Mouse (Mus musculus) MEL (cell line): ENCODE results near the gene 4933428G20Rik. TPM values are rescaled to one million over a fixed set of nuclear protein-coding genes. Genes with fewer than 3 reads are reported as not detected.

Experiments
- DNase-seq: peaks from one replicate; pipeline ENCODE4 v3.0.0; 2011; ENCODE audit warnings: low read depth, low spot score
- H3K27ac ChIP-seq: 2 replicates; pipeline ENCODE4 v1.5.1; 2012; ENCODE audit warnings: low read depth, mild to moderate bottlenecking, control low read depth, low read length, moderate library complexity; ENCODE audit not compliant: control insufficient read depth
- H3K27me3 ChIP-seq, 2 experiments: fragments of 150-350 bp in 1 of 2; sonication (generic) in 1 of 2; 2 replicates each; pipeline ENCODE4 v1.6.1; 2012; ENCODE audit warnings: low read length in 2 of 2, mild to moderate bottlenecking in 2 of 2, improper control_type of control experiment in 1 of 2, moderate library complexity in 1 of 2; ENCODE audit not compliant: insufficient read depth in 2 of 2, control insufficient read depth in 1 of 2
- H3K36me3 ChIP-seq, 2 experiments: 2 replicates each; pipeline ENCODE4 v1.6.1; 2012 to 2014; ENCODE audit warnings: low read length in 2 of 2, improper control_type of control experiment in 1 of 2, inconsistent platforms in 1 of 2, mild to moderate bottlenecking in 1 of 2; ENCODE audit not compliant: insufficient read depth in 2 of 2, control insufficient read depth in 1 of 2
- H3K4me1 ChIP-seq, 2 experiments: fragments of 150-350 bp in 1 of 2; sonication (generic) in 1 of 2; 2 replicates each; pipeline ENCODE4 v1.6.1; 2012; ENCODE audit warnings: low read length in 2 of 2, improper control_type of control experiment in 1 of 2, mild to moderate bottlenecking in 1 of 2; ENCODE audit not compliant: insufficient read depth in 2 of 2, control insufficient read depth in 1 of 2
- H3K4me3 ChIP-seq, 2 experiments: fragments of 150-350 bp in 1 of 2; sonication (generic) in 1 of 2; 2 replicates each; pipeline ENCODE4 v1.5.1; 2012; ENCODE audit warnings: low read depth in 2 of 2, low read length in 2 of 2, mild to moderate bottlenecking in 2 of 2, moderate library complexity in 2 of 2, control low read depth in 1 of 2, improper control_type of control experiment in 1 of 2; ENCODE audit not compliant: control insufficient read depth in 1 of 2, insufficient read depth in 1 of 2
- H3K79me2 ChIP-seq: 2 replicates; pipeline ENCODE4 v1.6.1; 2012; ENCODE audit warnings: mild to moderate bottlenecking, low read length, moderate library complexity; ENCODE audit not compliant: control insufficient read depth, poor library complexity, insufficient read depth
- H3K9ac ChIP-seq: 2 replicates; pipeline ENCODE4 v1.6.1; 2012; ENCODE audit warnings: low read depth, mild to moderate bottlenecking, control low read depth, low read length, moderate library complexity; ENCODE audit not compliant: control insufficient read depth, poor library complexity, severe bottlenecking
- H3K9me3 ChIP-seq: fragments of 150-350 bp; sonication (generic); replicated peaks from 2 replicates; pipeline ENCODE4 v1.6.1; 2012; ENCODE audit warnings: mild to moderate bottlenecking, low read length, improper control_type of control experiment, moderate library complexity; ENCODE audit not compliant: insufficient read depth
- CHD1 ChIP-seq: IDR thresholded peaks from 2 replicates; pipeline ENCODE4 v1.6.1; 2012; ENCODE audit warnings: low read depth, mild to moderate bottlenecking, inconsistent platforms, low read length, improper control_type of control experiment
- EP300 ChIP-seq, 2 experiments: IDR thresholded peaks; 2 replicates each; pipeline ENCODE4 v1.6.1; 2011; ENCODE audit warnings: improper control_type of control experiment in 2 of 2, low read length in 2 of 2, low read depth in 1 of 2, mild to moderate bottlenecking in 1 of 2
- GATA1 ChIP-seq: IDR thresholded peaks from 2 replicates; pipeline ENCODE4 v1.6.1; 2011; ENCODE audit warnings: low read depth, low read length, improper control_type of control experiment
- MXI1 ChIP-seq: IDR thresholded peaks from 2 replicates; pipeline ENCODE4 v1.6.1; 2011; ENCODE audit warnings: mild to moderate bottlenecking, low read depth, low read length, improper control_type of control experiment
- MYB ChIP-seq: IDR thresholded peaks from 2 replicates; pipeline ENCODE4 v1.6.1; 2011; ENCODE audit warnings: mild to moderate bottlenecking, low read depth, low read length, improper control_type of control experiment
- MYC ChIP-seq: IDR thresholded peaks from 2 replicates; pipeline ENCODE4 v1.6.1; 2011; ENCODE audit warnings: low read depth, mild to moderate bottlenecking, low read length, improper control_type of control experiment, moderate library complexity
- POLR2A ChIP-seq, 2 experiments: IDR thresholded peaks; 2 replicates each; pipeline ENCODE4 v1.6.1; 2011 to 2012; ENCODE audit warnings: low read length in 2 of 2, mild to moderate bottlenecking in 2 of 2, control low read depth in 1 of 2, improper control_type of control experiment in 1 of 2, low read depth in 1 of 2, moderate library complexity in 1 of 2; ENCODE audit not compliant: control insufficient read depth in 1 of 2, insufficient read depth in 1 of 2, poor library complexity in 1 of 2
- POLR2AphosphoS5 ChIP-seq: IDR thresholded peaks from 2 replicates; pipeline ENCODE4 v1.6.1; 2012; ENCODE audit warnings: low read depth, borderline replicate concordance, mild to moderate bottlenecking, inconsistent platforms, low read length, moderate library complexity, mixed read lengths
- RCOR1 ChIP-seq: IDR thresholded peaks from 2 replicates; pipeline ENCODE4 v1.6.1; 2012; ENCODE audit warnings: low read depth, mild to moderate bottlenecking, inconsistent platforms, low read length, improper control_type of control experiment
- TAL1 ChIP-seq: IDR thresholded peaks from 2 replicates; pipeline ENCODE4 v1.6.1; 2012; ENCODE audit warnings: mild to moderate bottlenecking, inconsistent platforms, low read length, moderate library complexity, mixed read lengths
- USF2 ChIP-seq, 2 experiments: IDR thresholded peaks; 2 replicates each; pipeline ENCODE4 v1.6.1; 2011 to 2012; ENCODE audit warnings: improper control_type of control experiment in 2 of 2, low read length in 2 of 2, borderline replicate concordance in 1 of 2, inconsistent platforms in 1 of 2, low read depth in 1 of 2, mild to moderate bottlenecking in 1 of 2; ENCODE audit not compliant: insufficient read depth in 1 of 2
- ZC3H11A ChIP-seq: IDR thresholded peaks from 2 replicates; pipeline ENCODE4 v1.6.1; 2012; ENCODE audit warnings: low read depth, mild to moderate bottlenecking, inconsistent platforms, low read length, improper control_type of control experiment
- ZKSCAN1 ChIP-seq: IDR thresholded peaks from 2 replicates; pipeline ENCODE4 v1.6.1; 2012; ENCODE audit warnings: low read depth, mild to moderate bottlenecking, inconsistent platforms, low read length, improper control_type of control experiment, moderate library complexity
- polyA plus RNA-seq, 2 experiments: library from polyadenylated mRNA; stranded (reverse) in 1 of 2; unstranded in 1 of 2; fragments of >175 nt in 1 of 2; fragments of >200 nt in 1 of 2; gene quantifications; 2 replicates each; pipeline versions ENCODE4 v1.2.1 to v1.2.4; 2012; ENCODE audit warnings: low replicate concordance in 2 of 2, low read depth in 1 of 2; ENCODE audit not compliant: insufficient read length in 2 of 2, insufficient read depth in 1 of 2, missing spikeins in 1 of 2
- total RNA-seq: library from RNA; depleted of rRNA; stranded (reverse); fragments of 300-350 nt; gene quantifications from 2 replicates; pipeline ENCODE4 v1.2.3, GENCODE M21; 2012; rRNA removed

4933428G20Rik gene
- total RNA-seq (not detected in 2 replicates), polyA plus RNA-seq (under 1 TPM in 1 of 2 experiments, not detected in 1; 0.15 TPM)

GRCm38 (mm10) chr11:97499865-97500719 is at the start of gene 4933428G20Rik:
4933428G20Rik (minus strand) TSS chr11:97500340.
- H3K27ac ChIP-seq: no peak within 1 kb of the TSS
- no peaks in the 10 kb centered on the region for H3K79me2 ChIP-seq
- H3K9ac ChIP-seq: no peak within 1 kb of the TSS
- H3K27me3 ChIP-seq: no peaks in the 10 kb centered on the region
- H3K36me3 ChIP-seq: no peaks in the 10 kb centered on the region
- TF ChIP-seq MYB (no peak), POLR2AphosphoS5 (no peak), ZKSCAN1 (no peak)
- H3K9me3 ChIP-seq: no peaks in the 10 kb centered on the region
- no peak within 1 kb of the TSS for H3K4me3 ChIP-seq
- no peaks in the 10 kb centered on the region for H3K4me1 ChIP-seq
- DNase-seq: no peak

- no peak overlapping the region for H3K4me3 ChIP-seq
- no peak for TF ChIP-seq TAL1
- no peak for TF ChIP-seq USF2 (IDR thresholded peaks at IDR 0.05; ENCODE audit: borderline replicate concordance in 1 of 2, insufficient read depth in 1 of 2, low read depth in 1 of 2, low read length in 2 of 2)
- TF ChIP-seq ZC3H11A: no peak
- TF ChIP-seq MXI1: no peak
- no peak for TF ChIP-seq GATA1
- no peak for TF ChIP-seq POLR2A (IDR thresholded peaks at IDR 0.05; ENCODE audit: control insufficient read depth in 1 of 2, insufficient read depth in 1 of 2, low read depth in 1 of 2, low read length in 2 of 2, poor library complexity in 1 of 2)
- TF ChIP-seq RCOR1: no peak
- no peak for TF ChIP-seq CHD1
- TF ChIP-seq MYC: no peak
- no peak for TF ChIP-seq EP300 (IDR thresholded peaks at IDR 0.05; ENCODE audit: low read depth in 1 of 2, low read length in 2 of 2)
- H3K36me3 ChIP-seq: no peaks in the 10 kb centered on the region
- no peaks in the 10 kb centered on the region for H3K4me1 ChIP-seq
- H3K9me3 ChIP-seq: no peaks in the 10 kb centered on the region
- H3K9ac ChIP-seq: no peak overlapping the region
- H3K27me3 ChIP-seq: peaks cover 31 to 42% of the 10 kb centered on the region in 2 experiments
- H3K79me2 ChIP-seq: no peaks in the 10 kb centered on the region
- DNase-seq: no peak
- H3K27ac ChIP-seq: no peak overlapping the region
Observed at GRCm38 (mm10) chr11:97548757-97549156, 48.6 kb upstream of the 4933428G20Rik start.
